Mouse (Mus musculus): Measurements from ENCODE around the gene Dnm3. TPM values are rescaled to one million over a fixed set of nuclear protein-coding genes. Genes with fewer than 3 reads are reported as not detected.

Dnm3 gene
- total RNA-seq, 2 experiments from 2014 or later = 4.7 to 6.1 TPM

- no peak for DNase-seq
These were observed 403.0 kb downstream of the Dnm3 start for GRCm38 (mm10) chr1:162074626-162075410.

GRCm38 (mm10) chr1:162072917-162073578, 404.8 kb downstream of the Dnm3 start:
- no peak for DNase-seq

GRCm38 (mm10) chr1:162053608-162054007, 424.2 kb downstream of the Dnm3 start:
- no peak for DNase-seq

- DNase-seq = no peak
These were observed 424.6 kb downstream of the Dnm3 start for GRCm38 (mm10) chr1:162053186-162053585.

- no peak for DNase-seq
These were observed 425.1 kb downstream of the Dnm3 start for GRCm38 (mm10) chr1:162052755-162053154.

GRCm38 (mm10) chr1:162052138-162052537, 425.7 kb downstream of the Dnm3 start:
- no peak for DNase-seq

GRCm38 (mm10) chr1:162051710-162052109, 426.1 kb downstream of the Dnm3 start:
- no peak for DNase-seq

- DNase-seq = no peak
These were observed 430.2 kb downstream of the Dnm3 start for GRCm38 (mm10) chr1:162047673-162048072.

GRCm38 (mm10) chr1:162043788-162044717, 433.8 kb downstream of the Dnm3 start:
- DNase-seq = peak; percentile 13 to 16

GRCm38 (mm10) chr1:162043216-162043615, 434.6 kb downstream of the Dnm3 start:
- DNase-seq = no peak

- DNase-seq = no peak
These were observed 435.4 kb downstream of the Dnm3 start for GRCm38 (mm10) chr1:162042384-162042783.

- peak; percentile 76 to 84 for DNase-seq
These were observed 437.2 kb downstream of the Dnm3 start for GRCm38 (mm10) chr1:162040490-162041274.

GRCm38 (mm10) chr1:162039808-162040207, 438.0 kb downstream of the Dnm3 start:
- peak; percentile 60 to 75 for DNase-seq

- peak; percentile 59 to 69 for DNase-seq
These were observed 438.7 kb downstream of the Dnm3 start for GRCm38 (mm10) chr1:162039011-162039595.

GRCm38 (mm10) chr1:162038431-162038830, 439.4 kb downstream of the Dnm3 start:
- DNase-seq = peak; percentile 42 to 52

- DNase-seq = peak; percentile 84 to 89
These were observed 439.8 kb downstream of the Dnm3 start for GRCm38 (mm10) chr1:162037968-162038421.

GRCm38 (mm10) chr1:162037185-162037765, 440.6 kb downstream of the Dnm3 start:
- no peak for DNase-seq

- DNase-seq = no peak
These were observed 441.4 kb downstream of the Dnm3 start for GRCm38 (mm10) chr1:162036461-162036835.

- DNase-seq = no peak
These were observed 441.9 kb downstream of the Dnm3 start for GRCm38 (mm10) chr1:162035800-162036460.

- no peak for DNase-seq
These were observed 454.1 kb downstream of the Dnm3 start for GRCm38 (mm10) chr1:162023681-162024270.

Measured in heart, adult 18-20 months (tissue).